Mouse (Mus musculus) liver, adult 2 months (tissue): ENCODE results near the gene Arhgap45. TPM values are rescaled to one million over a fixed set of nuclear protein-coding genes. Genes with fewer than 3 reads are reported as not detected.

Source experiments
- DNase-seq: peaks from one replicate; pipeline ENCODE4 v3.0.0-alpha.2; 2011; ENCODE audit warnings: low read depth, low spot score; ENCODE audit errors: extremely low read depth
- H3K27ac ChIP-seq: fragments of 200-500 bp; replicated peaks from 2 replicates; pipeline ENCODE4 v1.5.1; 2012; ENCODE audit warnings: low read depth, mild to moderate bottlenecking, control low read depth, inconsistent platforms, low read length; ENCODE audit not compliant: insufficient read depth
- H3K27me3 ChIP-seq: fragments of 200-500 bp; 2 replicates; pipeline ENCODE4 v1.6.1; 2012; ENCODE audit warnings: mild to moderate bottlenecking, moderate library complexity, low read length, inconsistent platforms; ENCODE audit not compliant: control insufficient read depth, insufficient read depth
- H3K36me3 ChIP-seq: fragments of 200-500 bp; 2 replicates; pipeline ENCODE4 v1.6.1; 2012; ENCODE audit warnings: low read length, inconsistent platforms; ENCODE audit not compliant: control insufficient read depth, insufficient read depth
- H3K4me1 ChIP-seq: fragments of 200-500 bp; 2 replicates; pipeline ENCODE4 v1.6.1; 2011; ENCODE audit warnings: low read length; ENCODE audit not compliant: control insufficient read depth, insufficient read depth
- H3K4me3 ChIP-seq: fragments of 200-500 bp; 2 replicates; pipeline ENCODE4 v1.5.1; 2011; ENCODE audit warnings: low read depth, mild to moderate bottlenecking, control low read depth, low read length, moderate library complexity; ENCODE audit not compliant: insufficient read depth
- H3K79me2 ChIP-seq: fragments of 200-500 bp; 2 replicates; pipeline ENCODE4 v1.6.1; 2012; ENCODE audit warnings: inconsistent platforms, mild to moderate bottlenecking, low read length, moderate library complexity; ENCODE audit not compliant: control insufficient read depth, insufficient read depth
- H3K9ac ChIP-seq: fragments of 200-500 bp; 2 replicates; pipeline ENCODE4 v1.6.1; 2012; ENCODE audit warnings: low read depth, mild to moderate bottlenecking, control low read depth, inconsistent platforms, low read length
- CTCF ChIP-seq: fragments of 200-500 bp; IDR thresholded peaks from 2 replicates; pipeline ENCODE4 v1.5.1; 2011; ENCODE audit warnings: low read depth, low read length, control low read depth
- POLR2A ChIP-seq: fragments of 200-500 bp; IDR thresholded peaks from 2 replicates; pipeline ENCODE4 v1.6.1; 2011; ENCODE audit warnings: low read length, control low read depth; ENCODE audit not compliant: insufficient read depth; ENCODE audit errors: extremely low read depth
- WGBS: fragments of 180-500 bp; shearing (Covaris S2); methylation state at CpG from one replicate; pipeline ENCODE4 v1.1.7; 2018; 5-methylcytosine and 5-hydroxymethylcytosine counted together
- polyA plus RNA-seq: library from polyadenylated mRNA; depleted of rRNA; stranded (reverse); fragments of >200 nt; gene quantifications from 2 replicates; pipeline ENCODE4 v1.2.3, GENCODE M21; 2012
- total RNA-seq: library from RNA; depleted of rRNA; stranded (reverse); fragments of >200 nt; gene quantifications from 2 replicates; pipeline ENCODE4 v1.2.3, GENCODE M21; 2014

Gene Arhgap45
- total and polyA plus RNA-seq, 2 experiments = 4.5 to 10.9 TPM

- H3K27me3 ChIP-seq = no peaks in the 10 kb centered on the region
- WGBS = 64% methylated on average over 5 of the region's 5 CpGs
- H3K27ac ChIP-seq = peak overlapping the region; percentile 1; the same call in 1 of the 2 replicates
- TF ChIP-seq CTCF = no peak
- no peak for TF ChIP-seq POLR2A
- H3K4me3 ChIP-seq = no peak overlapping the region
- peaks cover 21% of the 10 kb centered on the region for H3K4me1 ChIP-seq
- peaks cover 7% of the 10 kb centered on the region; the same call in 1 of the 2 replicates for H3K79me2 ChIP-seq
- H3K36me3 ChIP-seq = peaks cover 20% of the 10 kb centered on the region
- peak overlapping the region; percentile 18; the same call in 1 of the 2 replicates for H3K9ac ChIP-seq
- DNase-seq = no peak
Observed at GRCm38 (mm10) chr10:80055364-80055763, 38.9 kb downstream of the Arhgap45 start.

- TF ChIP-seq POLR2A (no peak), CTCF (no peak)
- H3K27ac ChIP-seq = no peak overlapping the region
- peaks cover 21% of the 10 kb centered on the region for H3K4me1 ChIP-seq
- 35% methylated on average over 9 of the region's 10 CpGs for WGBS
- H3K27me3 ChIP-seq = no peaks in the 10 kb centered on the region
- peaks cover 20% of the 10 kb centered on the region for H3K36me3 ChIP-seq
- H3K9ac ChIP-seq = no peak overlapping the region
- DNase-seq = no peak
- no peak overlapping the region for H3K4me3 ChIP-seq
- H3K79me2 ChIP-seq = peaks cover 7% of the 10 kb centered on the region; the same call in 1 of the 2 replicates
Observed at GRCm38 (mm10) chr10:80055891-80056290, 39.4 kb downstream of the Arhgap45 start.

- Histone ChIP-seq H3K4me1 (peaks cover 18% of the 10 kb centered on the region), H3K36me3 (peaks cover 21% of the 10 kb centered on the region), H3K27me3 (no peaks in the 10 kb centered on the region), H3K4me3 (no peak overlapping the region), H3K27ac (no peak overlapping the region), H3K9ac (no peak overlapping the region), H3K79me2 (peaks cover 7% of the 10 kb centered on the region; the same call in 1 of the 2 replicates)
- peak; percentile 40 for DNase-seq
- TF ChIP-seq POLR2A (no peak), CTCF (no peak)
- WGBS = 44% methylated on average over 4 of the region's 4 CpGs
Observed at GRCm38 (mm10) chr10:80056506-80056905, 40.1 kb downstream of the Arhgap45 start.

- no peak overlapping the region for H3K9ac ChIP-seq
- H3K27ac ChIP-seq = no peak overlapping the region
Observed at GRCm38 (mm10) chr10:80056976-80057682, 40.7 kb downstream of the Arhgap45 start.

GRCm38 (mm10) chr10:80057683-80058326 lies 41.4 kb downstream of the Arhgap45 start:
- Histone ChIP-seq H3K79me2 (peaks cover 7% of the 10 kb centered on the region; the same call in 1 of the 2 replicates), H3K27ac (no peak overlapping the region), H3K9ac (no peak overlapping the region), H3K27me3 (no peaks in the 10 kb centered on the region), H3K4me1 (peaks cover 10% of the 10 kb centered on the region), H3K4me3 (no peak overlapping the region), H3K36me3 (peaks cover 28% of the 10 kb centered on the region)
- TF ChIP-seq CTCF (no peak), POLR2A (0 out of 2 replicates have a peak, but pooled peaks have one; percentile 17)
- no peak for DNase-seq
- 78% methylated on average over 30 of the region's 30 CpGs for WGBS

More at GRCm38 (mm10) chr10:80056976-80057682, 40.7 kb downstream of the Arhgap45 start:
- WGBS = 91% methylated on average over 27 of the region's 27 CpGs
- TF ChIP-seq CTCF = no peak
- 0 out of 2 replicates have a peak, but pooled peaks have one; percentile 17 for TF ChIP-seq POLR2A
- no peak overlapping the region for H3K4me3 ChIP-seq
- H3K36me3 ChIP-seq = peaks cover 23% of the 10 kb centered on the region
- DNase-seq = no peak
- peaks cover 16% of the 10 kb centered on the region for H3K4me1 ChIP-seq
- H3K27me3 ChIP-seq = no peaks in the 10 kb centered on the region
- peaks cover 7% of the 10 kb centered on the region; the same call in 1 of the 2 replicates for H3K79me2 ChIP-seq
